Mouse (Mus musculus) urinary bladder, postnatal 10 days (tissue): ENCODE data around the gene 6030498E09Rik.

ENCODE experiments used
- DNase-seq: peaks from one replicate; pipeline ENCODE4 v3.0.0; 2022; ENCODE audit warnings: low spot score

The 6030498E09Rik gene

DNA sequence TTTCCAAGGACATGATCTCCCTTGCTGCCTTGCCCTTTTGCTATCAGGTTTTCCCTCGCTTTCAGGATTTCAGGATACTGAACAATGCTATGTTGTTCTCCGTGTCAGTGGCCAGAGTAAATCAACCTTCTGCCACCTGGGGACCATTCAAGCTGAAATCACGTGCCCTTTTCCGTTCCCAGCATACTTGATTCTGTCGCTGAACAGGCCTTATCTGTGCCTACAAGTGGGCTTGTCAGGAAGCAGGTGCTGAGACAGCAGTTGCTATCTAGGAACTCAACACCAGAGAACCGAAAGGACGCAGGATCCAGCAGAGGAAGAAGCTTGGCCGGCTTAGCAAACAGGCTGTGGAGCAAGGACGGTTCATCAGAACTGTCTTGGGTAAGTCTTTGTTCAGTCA is at the start of gene 6030498E09Rik:
6030498E09Rik (plus strand) TSS at position 194 of the 400 bp plus-strand sequence.
- no peak for DNase-seq

DNA sequence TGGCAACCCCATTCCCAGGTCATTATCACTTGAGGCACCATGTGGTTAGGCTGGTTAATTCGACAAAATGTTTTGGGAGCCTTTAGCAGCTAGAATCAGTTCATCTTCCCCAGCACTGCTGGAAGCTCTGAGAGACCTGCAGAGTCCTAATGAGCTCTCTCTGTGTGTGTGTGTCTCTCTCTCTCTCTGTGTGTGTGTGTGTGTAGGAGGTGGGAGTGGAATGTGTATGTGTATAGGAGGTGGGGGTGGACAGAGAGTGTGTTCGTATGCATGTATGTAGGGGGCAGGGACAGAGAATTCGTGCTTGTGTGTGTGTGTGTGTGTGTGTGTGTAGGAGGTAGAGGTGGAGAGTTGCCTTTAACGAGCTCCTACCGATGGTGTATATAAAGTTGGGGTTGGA is 42.4 kb upstream of the 6030498E09Rik start:
- DNase-seq, result no peak

DNA sequence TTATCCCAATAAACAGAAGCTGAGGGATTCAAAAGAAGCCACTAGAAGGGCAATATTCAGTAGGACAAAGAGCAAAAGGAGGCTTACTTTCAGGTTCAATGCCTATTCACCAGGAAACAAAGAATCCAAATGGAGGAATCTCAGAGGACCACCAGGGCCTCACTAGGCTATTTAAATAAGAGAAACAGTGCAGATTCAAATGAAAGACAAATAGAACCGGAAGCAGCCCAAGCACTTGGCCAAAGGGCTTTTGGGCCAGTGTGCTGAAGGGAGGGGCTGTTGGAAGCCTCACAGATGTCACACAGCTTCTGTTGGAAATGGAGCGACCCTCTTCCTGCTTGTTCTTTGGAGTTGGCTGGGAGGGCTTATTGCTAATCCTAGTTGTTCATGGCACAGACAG is 41.8 kb upstream of the 6030498E09Rik start:
- no peak for DNase-seq

DNA sequence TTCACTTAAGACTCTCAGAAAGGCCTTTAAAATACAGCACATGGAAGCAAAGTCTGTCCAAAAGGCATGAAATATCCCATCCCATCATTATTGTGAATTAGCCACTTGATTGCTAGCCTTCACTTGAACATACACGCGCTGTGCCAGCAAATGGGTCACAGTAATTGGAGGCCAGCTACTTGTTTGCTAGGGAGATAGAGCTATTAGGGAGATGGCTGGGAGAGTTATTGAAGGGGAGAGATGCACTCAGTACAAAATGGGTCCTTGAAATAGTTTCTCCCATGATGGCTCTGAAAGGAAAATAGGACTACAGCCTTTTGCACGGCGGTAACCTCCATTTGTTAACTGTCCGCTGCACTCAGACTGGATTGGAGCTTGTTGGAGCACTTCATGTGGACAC is 38.8 kb upstream of the 6030498E09Rik start:
- no peak for DNase-seq

DNA sequence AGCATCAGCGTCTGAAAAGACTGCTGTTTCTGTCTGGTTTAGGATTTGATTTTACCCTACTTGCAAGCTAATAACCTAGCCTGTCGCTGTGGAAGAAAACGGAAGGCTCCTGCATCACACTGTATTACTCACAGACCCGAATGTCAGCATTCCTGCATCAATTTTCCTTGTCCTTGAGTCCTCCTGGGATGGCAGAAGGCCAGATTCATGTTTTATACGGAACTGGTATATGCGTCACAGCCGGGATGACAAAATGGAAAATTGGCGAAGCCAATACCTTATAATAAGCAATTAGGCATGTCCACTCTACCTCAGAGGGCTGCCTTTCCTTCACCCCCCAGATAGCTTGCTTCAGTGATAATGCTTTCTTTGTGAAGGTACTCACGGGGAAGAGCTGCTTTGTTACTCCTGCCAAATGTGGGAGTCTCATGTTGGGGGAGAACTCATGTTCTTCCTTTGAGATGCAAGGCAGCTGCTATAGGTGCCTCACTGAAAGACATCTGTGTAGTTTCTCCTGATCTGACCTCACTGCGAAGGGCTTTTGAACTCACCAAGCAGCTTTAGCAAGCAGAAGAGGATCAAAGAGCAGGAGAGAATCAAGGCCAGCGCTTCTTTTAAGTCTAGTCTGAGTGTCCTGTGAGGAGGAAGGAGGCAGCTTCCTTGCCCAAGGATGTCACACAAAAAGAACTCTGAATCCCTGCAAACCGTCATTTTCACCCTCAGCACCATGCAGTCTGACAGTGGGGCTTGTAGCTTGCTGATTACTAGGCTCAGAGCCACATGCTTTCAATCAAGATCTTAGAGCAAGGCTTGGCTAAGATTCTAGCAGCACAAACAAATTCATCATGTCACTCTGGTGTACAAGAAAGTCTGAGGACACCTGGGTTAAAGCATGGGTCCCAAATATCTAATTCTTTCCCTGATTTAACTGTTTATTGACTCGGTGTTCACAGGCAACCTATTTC is 37.3 kb upstream of the 6030498E09Rik start:
- DNase-seq, result no peak

DNA sequence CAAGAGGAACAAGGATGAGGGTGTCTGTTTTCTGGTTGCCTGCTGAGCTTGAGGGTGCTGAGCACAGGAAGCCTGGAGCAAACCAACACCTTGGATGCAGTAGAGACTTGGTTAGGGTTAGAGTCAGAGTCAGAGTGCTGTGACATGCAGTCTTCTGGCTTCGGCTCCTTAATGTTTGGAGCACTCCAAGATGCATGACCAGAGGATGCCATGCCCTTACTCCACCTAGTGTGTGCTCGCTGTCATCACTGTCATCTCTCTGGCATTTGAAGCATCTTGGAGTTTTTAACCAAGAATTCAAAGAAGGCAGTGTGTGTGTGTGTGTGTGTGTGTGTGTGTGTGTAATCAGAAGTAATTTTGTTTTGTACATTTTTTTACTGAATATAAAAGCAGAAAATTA is 1.0 kb upstream of the 6030498E09Rik start:
- no peak for DNase-seq

DNA sequence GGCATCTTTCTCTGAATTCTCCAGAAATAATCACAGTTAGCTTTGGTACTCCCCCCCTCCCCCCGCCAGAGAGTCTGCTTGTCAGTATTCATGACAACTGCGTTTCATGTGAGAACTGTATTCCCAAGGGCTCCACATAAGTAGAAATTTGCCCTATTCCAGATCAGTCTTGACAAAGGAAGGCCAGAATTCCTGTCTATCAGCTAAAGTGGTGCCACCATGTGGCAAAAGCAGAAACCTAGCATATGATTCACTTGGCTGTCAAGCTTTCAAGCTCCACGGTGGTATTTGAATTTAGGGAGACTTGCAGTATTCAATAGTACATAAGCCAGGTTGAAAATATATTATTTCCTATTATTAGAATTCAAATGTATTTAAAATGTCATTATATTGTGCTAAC is 585 bp upstream of the 6030498E09Rik start:
- DNase-seq, result no peak

DNA sequence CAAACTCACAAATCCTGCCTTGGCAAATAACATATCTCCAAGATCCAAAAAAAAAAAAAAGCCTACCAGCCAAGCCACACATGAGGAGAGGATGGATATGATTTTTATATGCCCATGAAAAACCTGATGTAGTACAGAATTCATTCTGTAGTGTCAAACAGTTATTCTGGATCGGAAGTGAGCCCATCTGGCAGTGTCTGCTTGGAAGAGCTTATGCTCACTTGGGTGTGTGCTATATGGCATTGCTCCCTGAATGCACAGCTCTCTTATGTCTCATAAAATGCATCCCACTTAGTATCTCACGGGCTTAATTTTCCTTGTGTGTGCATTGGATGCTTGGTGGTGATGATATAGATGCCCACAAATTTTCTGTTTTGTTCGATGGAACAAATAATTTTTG is 21.9 kb downstream of the 6030498E09Rik start:
- DNase-seq, result no peak

DNA sequence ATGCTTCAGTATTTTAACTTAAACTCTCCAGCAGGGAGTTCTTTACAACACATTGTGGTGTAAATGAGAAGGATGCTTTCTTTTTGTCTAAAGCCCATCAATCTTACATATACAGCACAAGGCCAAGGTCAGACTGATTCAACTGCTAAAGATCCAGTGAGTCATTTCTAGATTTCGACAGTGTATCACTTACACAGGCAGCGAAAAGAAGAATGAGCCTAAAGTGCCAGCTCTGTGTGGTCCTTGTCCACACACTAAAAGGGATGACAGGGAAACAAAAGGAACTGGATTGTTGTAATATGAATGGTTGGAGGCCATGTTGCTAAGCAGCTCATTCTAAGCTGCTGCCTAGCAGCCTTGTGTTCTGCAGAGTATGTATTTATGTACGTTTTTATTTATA is 41.5 kb downstream of the 6030498E09Rik start:
- no peak for DNase-seq

DNA sequence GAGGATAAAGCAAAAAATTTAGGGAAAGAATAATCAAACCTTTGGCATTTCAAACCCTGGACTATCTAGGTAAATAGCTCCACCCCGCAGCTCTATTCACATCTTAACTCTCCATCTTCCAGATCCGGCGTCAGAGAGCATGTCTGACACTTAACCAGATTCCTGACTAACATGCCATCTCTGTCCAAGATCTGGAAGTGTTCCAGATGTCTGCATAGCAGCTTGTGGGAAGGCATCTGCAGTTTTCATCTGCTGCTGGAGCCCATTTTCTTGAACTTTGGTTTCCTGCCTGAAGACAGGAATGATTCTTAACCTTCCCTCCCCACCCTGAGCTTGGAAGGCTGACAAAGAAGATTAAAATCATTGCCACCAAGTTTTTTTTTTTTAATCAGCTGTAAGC is 44.4 kb downstream of the 6030498E09Rik start:
- no peak for DNase-seq

DNA sequence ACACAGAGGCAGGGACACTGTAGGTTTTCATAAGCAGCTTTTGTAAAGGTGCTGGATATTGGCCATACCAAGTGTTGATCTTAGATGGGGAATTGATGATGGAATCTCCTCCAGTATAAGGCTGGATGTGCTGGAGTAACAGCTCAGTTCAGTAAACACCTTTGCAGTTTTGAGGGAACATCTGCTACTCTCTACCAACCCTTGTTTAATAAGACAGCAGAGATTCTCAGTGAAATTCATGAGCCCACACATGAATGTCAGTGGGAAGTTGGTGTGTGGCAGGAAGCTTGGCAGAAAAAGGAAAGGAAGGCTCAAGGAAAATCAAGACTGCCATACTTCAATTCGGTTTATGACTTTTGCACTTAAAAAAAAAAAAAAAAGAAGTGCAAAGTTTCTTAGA is 186.1 kb downstream of the 6030498E09Rik start:
- no peak for DNase-seq

DNA sequence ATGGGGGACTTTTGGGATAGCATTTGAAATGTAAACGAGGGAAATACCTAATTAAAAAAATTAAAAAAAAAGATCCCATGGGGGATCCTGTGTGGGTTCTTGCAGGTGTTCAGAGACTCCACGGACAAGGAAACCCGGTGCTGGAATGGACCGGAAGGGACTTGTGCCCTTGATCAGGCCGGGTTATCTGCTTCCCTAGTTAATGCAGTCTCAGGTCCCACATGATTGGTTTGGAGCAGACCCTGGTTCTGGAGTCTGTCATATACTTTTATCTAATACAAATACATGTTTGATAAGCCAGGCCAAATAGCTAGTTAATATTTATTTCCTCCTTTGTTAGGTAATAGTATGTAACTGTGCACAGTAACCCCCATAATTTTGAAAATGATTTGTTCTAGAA is 223.8 kb downstream of the 6030498E09Rik start:
- DNase-seq, result no peak
